Mouse (Mus musculus) urinary bladder, adult 2 months (tissue): ENCODE results near the gene Atp13a2. TPM values are rescaled to one million over a fixed set of nuclear protein-coding genes. Genes with fewer than 3 reads are reported as not detected.
A peak's percentile ranks its signal among the peaks of the same experiment; 100 is the strongest.

Experiments used
- DNase-seq: peaks from one replicate; pipeline ENCODE4 v3.0.0; 2022; ENCODE audit warnings: low spot score
- polyA plus RNA-seq: library from polyadenylated mRNA; depleted of rRNA; stranded (reverse); fragments of >200 nt; gene quantifications from 2 replicates; pipeline ENCODE4 v1.2.3, GENCODE M21; 2012; rRNA removed

The Atp13a2 gene
- polyA plus RNA-seq: 49.5 and 57.3 TPM in 2 replicates

DNA sequence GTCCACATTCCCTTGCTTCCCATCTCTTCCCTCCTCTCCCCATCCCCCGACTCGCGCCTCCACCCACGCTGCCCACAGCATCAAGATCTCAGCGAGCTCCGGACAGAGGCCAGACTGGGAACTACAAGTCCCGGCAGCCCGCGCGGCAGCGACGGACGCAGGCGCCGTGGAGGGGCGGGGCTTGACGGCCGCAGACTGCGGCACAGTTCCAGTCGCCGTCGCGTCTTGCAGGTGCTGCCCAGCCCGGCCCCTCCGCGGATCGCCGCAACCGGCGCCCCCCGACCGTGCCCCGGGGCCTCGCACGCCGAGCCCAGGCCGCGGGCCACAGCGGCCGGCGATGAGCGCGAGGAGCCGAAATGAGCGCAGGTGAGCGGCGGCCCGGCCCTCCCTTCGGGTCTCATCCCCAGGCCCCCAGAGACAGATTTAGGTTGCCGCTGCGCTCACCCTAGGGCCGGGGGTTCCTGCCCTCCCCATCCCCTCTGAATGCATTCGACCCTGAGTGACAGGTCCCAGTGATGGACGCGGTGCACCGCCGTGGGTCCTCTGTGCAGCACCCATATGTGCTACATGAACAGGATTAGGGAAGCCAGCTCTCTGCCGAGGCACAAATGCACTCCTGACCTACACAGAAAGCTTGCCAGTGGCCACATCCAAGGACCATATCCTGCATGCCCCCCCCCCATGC is at the start of gene Atp13a2:
TSS of gene Atp13a2 (plus strand) at position 163 of the 685 bp plus-strand sequence.
- DNase-seq: peak; percentile 80

DNA sequence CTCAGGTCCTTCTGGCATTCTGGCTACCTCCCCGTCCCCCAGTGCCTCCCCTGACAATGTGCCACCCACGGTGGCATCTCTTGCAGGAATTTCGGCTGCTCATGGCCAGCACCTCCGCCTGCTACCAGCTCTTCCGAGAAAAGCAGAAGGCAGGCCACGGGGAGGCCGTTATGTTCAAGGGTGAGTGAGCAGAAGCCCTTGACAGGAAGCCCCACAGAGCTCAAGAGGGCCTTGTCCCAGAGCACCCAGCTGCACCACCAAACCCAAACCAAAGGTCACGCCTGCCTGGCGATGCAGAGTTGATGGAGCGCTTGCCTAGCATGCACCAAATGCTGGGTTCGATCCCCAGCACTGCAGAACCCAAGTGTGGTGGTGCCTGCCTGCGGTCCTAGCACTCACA is 42.3 kb upstream of the Atp13a2 start:
- no peak for DNase-seq

DNA sequence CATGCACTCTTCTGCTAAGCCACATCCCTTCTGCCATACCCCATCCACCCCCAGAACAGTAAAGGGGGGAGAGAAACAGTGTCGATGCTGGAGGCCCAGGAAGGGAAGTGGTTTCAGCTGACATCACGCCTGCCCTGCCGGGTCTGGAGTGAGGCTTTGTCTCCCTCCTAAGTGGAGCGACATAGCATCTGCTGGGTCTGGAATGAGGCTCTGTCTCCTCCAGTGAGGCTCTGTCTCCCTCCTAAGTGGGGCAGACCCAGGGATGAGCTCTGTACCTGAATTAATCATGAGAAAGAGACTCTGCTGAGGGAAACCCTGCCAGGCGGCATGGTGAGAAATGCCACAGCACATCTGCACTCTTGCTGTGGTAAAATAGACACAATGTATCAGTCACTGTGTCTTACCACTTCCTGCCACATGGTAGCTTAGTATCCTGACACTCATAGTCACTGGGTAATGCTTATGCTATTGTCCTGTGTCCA is 41.7 kb upstream of the Atp13a2 start:
- DNase-seq: no peak

DNA sequence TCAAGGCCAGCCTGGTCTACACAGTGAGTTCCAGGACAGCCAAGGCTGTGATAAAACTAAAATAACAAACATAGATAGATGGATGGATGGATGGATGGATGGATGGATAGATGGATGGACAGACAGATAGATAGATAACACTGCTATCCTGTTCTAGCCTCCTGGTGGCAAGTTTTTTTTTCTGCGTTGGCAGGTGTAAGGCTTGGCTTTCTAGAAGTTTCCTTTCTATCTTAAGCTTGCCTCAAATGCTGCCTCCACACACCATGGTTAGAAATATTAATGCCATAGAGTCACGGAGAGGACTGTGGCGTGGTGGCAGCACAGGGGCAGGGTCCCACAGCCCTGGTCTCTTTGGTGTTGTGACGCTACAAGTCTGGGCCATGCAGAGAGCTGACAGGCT is 41.1 kb upstream of the Atp13a2 start:
- DNase-seq: no peak

DNA sequence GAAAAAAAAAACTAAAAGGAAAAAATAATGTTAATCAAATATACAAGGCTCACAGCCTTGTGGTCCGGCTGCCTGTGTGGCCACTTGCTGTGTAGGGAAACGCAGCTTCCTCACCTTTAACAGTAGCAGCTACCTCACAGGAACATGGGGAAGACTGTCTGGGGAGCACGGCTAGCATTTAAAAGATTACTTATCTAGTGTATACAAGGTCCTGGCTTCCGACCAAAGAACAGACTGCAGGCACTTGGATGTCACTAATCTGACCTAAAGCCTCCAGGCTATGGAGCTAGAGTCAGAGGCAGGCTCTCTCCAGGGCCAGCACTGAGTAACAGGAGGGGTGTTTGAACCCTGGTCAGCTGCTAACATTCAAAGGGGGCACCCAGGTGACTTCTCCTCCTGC is 40.6 kb upstream of the Atp13a2 start:
- no peak for DNase-seq

DNA sequence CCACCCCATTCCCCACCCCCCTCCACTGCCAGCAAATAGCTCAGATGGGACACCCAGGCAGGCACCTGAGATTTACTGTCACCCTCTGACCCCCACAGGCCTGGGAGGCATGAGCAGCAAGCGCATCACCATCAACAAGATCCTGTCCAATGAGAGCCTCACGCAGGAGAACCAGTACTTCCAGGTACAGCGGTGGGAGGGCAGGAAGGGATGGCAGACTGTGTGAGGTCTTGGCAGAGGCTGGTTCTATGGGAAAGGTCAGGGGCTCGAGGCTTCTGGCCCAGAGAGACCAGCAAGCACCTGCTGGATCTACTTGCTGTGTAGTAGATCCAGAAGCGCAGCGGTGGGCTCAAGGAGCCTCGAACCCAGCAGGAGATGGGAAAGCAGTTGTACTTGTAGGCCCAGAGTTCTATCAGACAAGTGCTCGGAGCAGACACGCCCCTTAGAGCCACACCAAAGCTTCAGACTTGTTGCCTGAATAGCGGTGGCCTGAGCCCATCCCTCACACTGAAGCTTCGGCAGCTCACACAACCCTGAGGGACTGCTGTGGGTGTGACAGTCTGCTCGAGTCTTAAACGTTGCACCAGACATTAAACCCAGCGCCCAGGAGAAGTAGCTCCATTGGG is 40.0 kb upstream of the Atp13a2 start:
- DNase-seq: no peak

DNA sequence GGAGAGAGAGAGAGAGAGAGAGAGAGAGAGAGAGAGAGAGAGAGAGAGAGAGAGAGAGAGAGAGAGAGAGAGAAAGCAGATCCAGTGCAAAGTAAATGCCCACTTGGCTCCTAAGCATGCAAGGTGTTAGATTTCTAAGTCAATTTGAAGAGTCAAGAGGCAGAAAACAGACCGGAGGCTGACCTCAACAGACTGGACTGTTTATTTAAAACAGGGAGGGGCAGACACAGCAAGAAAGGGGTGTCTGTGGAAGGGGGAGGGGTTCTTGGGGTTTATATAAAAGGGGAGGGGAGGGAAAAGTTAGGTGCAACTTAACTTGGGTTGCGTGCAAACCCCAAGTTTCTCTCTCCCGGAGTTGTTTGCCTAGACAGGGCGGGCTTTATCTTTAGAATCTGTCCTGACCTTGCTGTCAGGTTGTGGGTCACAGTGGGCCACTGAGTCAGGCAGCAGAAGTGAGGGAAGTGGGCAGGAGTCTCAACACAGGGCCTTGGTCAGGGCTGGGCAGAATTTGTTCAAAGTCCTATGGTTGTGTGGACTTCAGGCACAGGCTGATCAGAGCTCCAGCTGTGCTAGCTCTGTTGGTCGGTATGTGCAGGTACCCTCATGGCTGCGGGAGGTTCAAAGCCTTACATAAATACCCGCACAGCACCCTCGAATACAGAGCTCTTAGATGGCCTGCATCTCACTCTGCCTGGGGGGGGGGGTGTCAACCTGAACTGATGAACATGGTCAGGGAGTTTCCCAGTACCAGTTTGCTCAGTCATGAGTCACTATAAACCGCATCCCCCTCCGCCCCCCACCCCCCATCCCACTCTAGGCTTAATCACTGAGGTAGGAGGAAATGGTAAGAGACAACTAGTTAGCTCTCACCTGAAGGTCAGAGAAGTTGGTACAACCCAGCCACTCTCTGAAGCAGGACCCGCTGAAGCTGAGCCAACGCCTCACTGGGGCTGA is 38.9 kb upstream of the Atp13a2 start:
- no peak for DNase-seq

DNA sequence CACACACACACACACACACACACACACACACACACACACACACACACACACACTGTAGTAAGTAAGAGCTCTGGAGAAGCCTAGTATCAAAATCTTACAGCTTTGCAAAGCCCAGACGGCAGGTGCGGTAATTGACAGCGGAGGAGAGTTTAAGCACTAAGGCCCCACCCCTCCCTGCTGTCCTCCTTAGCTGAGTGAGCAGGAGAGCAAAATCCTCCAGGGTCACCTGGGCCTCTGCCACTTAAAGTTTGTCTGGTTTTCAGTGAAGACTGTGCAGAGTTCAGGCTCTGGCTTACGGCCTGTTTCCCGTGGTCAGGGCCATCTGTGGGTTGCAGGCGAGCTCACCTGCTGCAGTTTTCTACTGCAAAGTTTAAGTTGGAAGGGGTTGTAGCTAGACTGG is 38.2 kb upstream of the Atp13a2 start:
- no peak for DNase-seq

DNA sequence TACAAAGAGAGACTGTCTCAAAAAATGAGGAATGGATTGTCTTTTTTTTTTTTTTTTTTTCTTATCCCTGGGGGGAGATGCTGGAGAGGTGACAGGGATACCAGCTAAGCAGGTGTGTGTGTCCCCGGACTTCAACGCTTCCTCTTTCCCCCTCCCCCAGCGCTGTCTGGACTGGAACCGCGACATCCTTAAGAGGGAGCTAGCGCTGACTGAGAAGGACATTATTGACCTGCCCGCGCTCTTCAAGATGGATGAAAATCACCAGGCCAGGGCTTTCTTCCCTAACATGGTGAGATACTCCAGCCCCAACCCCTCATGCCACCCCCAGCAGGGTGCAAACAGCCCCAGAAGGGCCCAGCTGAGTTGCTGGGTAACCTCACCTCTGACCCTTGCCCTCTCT is 37.6 kb upstream of the Atp13a2 start:
- DNase-seq: no peak

DNA sequence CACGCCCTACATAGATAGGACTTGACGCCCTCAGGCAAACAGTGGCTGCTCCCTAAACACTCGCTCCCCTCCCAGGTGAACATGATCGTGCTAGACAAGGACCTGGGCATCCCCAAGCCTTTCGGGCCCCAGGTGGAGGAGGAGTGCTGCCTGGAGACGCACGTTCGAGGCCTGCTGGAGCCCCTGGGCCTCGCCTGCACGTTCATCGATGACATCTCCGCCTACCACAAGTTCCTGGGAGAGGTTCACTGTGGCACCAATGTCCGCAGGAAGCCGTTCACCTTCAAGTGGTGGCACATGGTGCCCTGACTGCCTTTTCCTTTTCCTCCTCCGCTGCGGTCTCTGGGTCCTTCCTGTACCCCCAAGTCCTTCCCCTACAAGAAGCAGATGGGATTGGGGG is 37.1 kb upstream of the Atp13a2 start:
- no peak for DNase-seq

DNA sequence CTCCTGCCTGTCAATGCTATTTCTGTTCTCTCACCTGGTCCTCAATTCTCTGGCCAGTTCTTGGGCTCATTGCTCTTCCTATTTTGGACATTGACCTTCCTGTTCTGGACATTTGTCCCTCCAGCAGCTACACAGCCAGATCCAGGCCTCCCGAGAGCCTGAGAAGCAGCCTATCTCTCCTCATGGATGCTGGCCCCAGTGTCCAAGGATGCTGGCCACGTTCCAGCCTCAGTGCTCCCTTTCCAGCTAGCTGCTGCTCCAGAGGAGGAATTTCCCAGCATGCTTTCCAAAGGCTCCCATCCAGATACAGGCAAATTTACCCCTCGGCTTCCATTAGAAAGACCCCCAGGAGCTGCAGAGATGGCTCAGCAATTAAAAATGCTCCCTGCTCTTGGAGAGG is 36.1 kb upstream of the Atp13a2 start:
- no peak for DNase-seq

DNA sequence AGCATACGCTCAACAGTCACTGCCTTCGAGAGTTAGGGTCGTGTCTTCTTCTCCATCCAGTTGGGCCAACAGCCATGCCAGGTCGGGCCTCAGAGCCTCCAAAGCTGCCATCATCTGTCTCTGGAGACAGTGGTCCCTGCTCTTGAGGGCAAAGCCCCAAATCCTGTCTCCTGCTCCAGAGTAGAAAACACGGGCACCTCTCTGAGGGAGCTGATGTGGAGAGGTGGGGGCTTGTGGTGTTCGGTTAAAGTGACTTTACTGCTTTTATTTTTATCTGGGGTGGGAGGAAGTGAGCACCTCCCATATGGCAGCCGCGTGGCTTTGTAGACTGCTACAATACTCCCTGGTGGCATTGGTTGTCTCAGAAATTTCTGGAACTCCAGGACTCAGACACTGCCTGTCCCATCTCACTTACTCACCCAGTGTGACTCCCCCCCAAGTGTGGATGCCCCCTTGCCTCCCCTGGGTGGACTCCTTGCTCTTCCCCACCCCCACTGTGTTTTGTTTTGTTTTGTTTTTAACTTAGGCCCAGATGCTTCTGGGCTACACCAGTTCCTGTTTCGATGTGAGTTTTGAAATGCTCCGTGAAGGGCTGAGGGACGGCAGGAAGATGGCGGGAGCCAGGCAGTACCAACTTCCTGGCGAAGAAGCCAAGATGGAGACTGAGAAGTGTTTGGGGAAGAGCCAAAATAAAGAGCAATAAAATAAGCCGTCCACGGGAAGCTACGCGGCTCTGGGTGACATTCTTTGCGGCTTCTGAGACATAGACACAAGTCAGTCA is 34.6 kb upstream of the Atp13a2 start:
- no peak for DNase-seq

DNA sequence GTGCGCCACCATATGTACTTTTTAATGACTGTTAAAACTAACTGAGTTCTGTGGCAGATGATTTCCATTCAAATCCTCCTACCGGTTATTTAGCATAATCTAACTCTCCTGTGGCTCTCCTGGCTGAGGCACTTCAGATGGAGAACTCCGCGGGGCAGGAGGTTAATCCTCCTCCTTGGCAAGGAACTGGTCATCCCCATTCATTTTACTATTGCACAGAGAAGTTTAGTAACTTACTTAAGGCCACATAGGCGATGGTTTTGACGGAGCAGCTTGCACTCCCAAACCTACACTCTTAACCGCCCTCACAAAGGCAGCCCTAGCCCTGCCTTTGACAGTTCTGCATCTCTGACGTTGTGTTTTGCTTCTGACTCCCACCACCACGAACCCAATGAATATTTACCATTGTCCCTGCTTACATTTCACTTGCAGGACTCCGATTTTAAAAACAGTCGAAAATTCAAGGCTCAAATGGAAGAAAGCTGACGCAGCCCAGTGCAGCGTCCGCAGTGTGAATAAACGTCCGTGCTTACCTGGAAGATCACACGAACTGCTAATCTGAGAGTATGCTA is 29.5 kb upstream of the Atp13a2 start:
- DNase-seq: no peak

DNA sequence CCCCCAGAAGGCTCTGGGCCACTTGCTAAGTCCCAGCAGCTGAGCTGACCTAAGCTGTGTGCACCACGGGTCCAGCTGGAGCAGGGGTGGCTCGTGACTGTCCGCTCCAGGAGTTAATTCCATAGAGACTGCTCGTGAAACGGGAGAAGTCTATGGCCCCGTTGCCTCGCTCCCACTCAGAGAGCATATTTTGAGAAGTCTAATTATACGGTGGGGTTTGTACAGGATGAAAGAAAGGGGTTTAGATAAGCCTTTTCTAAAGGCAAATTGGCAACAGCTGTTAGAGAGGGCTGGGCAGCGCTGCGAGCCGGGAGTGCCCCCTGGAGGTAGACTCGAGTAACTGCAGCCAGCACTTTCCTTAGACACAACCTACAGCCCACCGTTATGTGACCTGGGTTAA is 28.9 kb upstream of the Atp13a2 start:
- DNase-seq: peak; percentile 57

DNA sequence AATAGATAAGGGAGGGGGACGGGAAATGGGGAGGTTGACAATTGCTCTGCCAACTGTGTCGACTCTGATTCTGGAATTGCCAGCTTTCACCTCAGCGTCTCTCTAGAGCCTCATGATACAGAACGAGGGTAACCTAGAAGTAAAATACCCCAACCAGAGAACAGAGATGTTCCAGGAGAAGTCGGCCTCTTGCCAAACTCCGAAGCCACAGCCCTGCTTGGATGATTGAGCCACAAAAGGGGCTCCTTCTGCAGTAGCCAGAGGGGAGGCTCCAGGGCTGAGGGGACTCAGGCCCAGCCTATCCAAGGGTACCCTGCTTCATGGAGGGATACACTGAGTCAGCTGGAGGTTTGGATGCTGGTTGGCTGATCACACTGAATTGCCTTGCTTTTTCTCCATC is 28.4 kb upstream of the Atp13a2 start:
- no peak for DNase-seq

DNA sequence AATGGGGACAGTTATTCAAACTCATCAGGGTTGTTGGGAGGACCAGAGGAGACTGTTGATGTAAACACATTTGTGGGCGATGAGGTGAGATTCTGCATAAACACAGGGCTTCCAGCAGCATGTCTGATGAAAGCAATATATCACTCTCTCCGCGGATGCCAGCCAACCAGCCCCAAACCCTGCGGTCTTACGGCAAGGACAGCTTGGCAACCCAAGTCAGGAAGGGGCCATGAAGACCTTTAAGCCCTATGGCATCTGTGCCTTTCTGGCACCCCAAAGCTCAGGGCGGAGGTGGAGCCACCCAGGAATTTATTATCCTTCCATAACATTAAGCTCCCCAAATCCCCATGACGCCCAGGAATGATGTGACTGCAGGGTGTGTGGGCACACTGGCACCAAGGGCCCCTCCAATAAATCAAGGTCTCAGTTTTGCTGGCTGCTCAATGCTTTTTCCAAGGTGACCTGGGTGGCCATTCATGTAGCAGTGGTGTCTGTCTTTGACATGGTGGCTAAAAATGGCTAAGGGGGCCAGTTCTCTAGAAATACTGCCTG is 27.5 kb upstream of the Atp13a2 start:
- no peak for DNase-seq

DNA sequence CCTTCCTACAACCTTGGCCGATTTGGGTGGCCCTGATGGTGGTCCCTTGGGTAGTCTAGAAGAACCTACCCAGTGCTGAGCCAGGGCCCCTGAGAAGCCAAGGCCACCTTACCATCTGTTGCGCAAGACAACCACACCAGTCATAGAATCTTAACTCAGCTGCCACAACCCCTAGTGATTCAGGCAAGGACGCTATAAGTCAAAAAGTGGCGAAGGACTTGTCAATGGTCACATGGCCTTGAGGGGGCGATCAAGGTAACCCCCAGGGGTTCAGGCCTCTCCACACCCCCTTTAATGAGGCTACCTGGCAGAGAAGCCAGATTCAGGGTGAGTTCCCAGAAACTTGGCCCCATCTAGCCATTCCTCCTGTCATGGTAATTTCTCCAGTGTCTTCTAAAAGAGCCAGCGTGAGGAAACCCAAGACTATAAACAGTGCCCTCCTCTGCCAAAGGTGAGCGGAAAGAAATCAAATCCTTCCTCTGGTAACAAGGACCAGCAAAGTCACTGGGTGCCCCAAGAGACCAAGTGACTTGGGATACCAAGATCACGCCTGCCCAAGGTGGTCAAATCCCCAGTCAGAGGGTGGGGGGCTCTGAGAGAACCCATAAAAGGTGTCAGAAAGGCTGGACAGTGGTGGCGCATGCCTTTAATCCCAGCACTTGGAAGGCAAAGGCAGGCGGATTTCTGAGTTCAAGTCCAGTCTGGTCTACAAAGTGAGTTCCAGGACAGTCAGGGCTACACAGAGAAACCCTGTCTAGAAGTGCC is 26.8 kb upstream of the Atp13a2 start:
- no peak for DNase-seq

DNA sequence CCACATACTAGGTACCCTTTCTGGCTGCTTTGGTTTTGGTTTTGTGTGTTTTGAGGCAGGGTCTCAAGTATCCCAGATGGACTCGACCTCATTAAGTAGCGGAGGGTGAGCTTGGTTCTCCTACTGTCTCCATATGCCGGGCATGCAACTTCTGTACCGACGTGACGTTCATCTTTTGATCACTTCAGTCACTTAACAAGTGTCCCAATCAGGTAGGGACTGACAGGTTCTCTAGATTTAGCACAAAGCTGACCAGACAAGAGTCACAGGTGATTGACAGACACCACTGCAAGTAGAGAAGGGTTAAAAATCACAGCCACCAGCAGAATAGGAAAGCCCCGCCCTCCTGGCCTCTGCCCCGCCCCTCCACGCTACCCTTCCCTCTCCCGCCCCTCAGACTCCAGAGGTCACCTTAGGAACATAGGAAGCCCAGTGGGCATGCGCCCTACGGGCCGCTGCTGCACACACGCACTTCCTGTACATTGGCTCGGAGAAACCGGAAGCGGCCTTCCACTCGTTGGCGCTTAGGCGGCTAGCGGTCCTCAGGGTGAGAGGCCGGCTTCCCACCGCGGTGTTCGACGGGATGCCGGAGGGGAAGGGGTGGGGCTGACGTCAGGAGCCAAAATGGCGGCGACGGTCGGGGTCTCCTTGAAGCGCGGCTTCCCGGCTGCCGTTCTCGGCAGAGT is 25.7 kb upstream of the Atp13a2 start, which contains the start of gene Sdhb:
TSS of gene Sdhb (plus strand) at position 423 of the 686 bp plus-strand sequence.
- peak; percentile 88 for DNase-seq

DNA sequence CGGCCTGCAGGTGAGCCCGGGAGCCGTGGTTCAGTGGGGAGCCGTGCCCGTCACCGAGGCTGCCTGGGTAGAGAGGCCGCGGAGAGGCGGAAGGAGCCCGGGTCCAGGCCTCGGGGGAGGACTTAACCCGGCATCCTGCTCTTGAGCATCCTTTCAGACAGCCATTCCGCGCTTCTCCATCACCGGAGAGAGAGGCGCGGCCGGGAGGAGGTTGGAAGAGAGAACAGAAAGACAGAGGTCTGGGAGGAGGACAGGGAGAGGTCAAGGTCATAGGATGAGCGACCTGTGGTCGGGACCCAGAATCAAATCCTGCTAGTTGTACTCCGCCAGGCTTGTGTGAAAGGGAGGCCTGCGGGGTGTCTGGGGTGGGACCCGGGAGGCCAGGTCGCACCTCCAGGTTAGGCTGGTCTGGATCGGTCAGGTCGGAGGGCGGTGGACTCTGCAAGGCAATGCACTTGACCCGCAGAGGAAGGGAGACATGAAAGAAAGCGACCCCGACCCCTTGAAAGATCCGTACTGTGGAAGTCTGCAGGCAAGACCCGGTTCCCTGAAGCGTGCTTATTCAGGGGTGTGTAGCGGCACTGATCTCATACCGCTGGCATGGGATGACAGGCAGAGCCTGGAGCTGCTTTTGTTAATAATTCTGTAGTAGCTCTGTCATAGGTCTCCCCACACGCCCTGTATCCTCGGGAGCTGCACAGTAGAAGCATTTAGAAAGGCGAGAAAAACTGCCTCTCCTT is 25.0 kb upstream of the Atp13a2 start:
- DNase-seq: no peak
